Mouse (Mus musculus) kidney, adult 8-10 months (tissue): ENCODE data around the gene Supt6.

Experiments
- DNase-seq, 2 experiments: peaks; one replicate each; pipeline ENCODE4 v3.0.0; 2022

Supt6 gene

GRCm38 (mm10) chr11:78164924-78165760 is 80.6 kb downstream of the Supt6 start, which contains the start of gene Traf4:
TSS of gene Traf4 (minus strand) at chr11:78165589.
- peak; percentile 86 to 88 for DNase-seq

GRCm38 (mm10) chr11:78164604-78164923 is 81.2 kb downstream of the Supt6 start:
- peak in 1 of 2 experiments; percentile 49 for DNase-seq

- peak; percentile 70 for DNase-seq
These were observed 81.8 kb downstream of the Supt6 start for GRCm38 (mm10) chr11:78163681-78164603.

- peak in 1 of 2 experiments; percentile 22 for DNase-seq
These were observed 82.7 kb downstream of the Supt6 start for GRCm38 (mm10) chr11:78163045-78163444.

GRCm38 (mm10) chr11:78162504-78162903 is 83.3 kb downstream of the Supt6 start:
- peak; percentile 48 to 51 for DNase-seq

- DNase-seq: peak in 1 of 2 experiments; percentile 18
These were observed 83.8 kb downstream of the Supt6 start for GRCm38 (mm10) chr11:78161968-78162367.

- no peak for DNase-seq
These were observed 84.6 kb downstream of the Supt6 start for GRCm38 (mm10) chr11:78161169-78161568.

GRCm38 (mm10) chr11:78160675-78161074 is 85.1 kb downstream of the Supt6 start:
- no peak for DNase-seq

GRCm38 (mm10) chr11:78160171-78160570 is 85.6 kb downstream of the Supt6 start:
- no peak for DNase-seq

GRCm38 (mm10) chr11:78159557-78159956 is 86.2 kb downstream of the Supt6 start:
- no peak for DNase-seq

GRCm38 (mm10) chr11:78159096-78159495 is 86.7 kb downstream of the Supt6 start:
- DNase-seq: peak; percentile 88 to 90
